Mouse (Mus musculus) heart, embryonic 12.5 days (tissue): ENCODE results near the gene Tmem37. TPM values are rescaled to one million over a fixed set of nuclear protein-coding genes. Genes with fewer than 3 reads are reported as not detected.

ENCODE experiments used
- ATAC-seq: fragments of 200-750 bp; cut with Nextera tagmentation; 2 replicates; pipeline ENCODE4 v1.8.0; 2017; ENCODE audit warnings: moderate TSS enrichment, moderate library complexity; ENCODE audit not compliant: insufficient number of reproducible peaks, low FRiP score
- H3K27ac ChIP-seq: fragments of 300-500 bp; sonication (generic); 2 replicates; pipeline ENCODE4 v1.5.1; 2016; ENCODE audit warnings: mild to moderate bottlenecking, moderate library complexity; ENCODE audit not compliant: poor library complexity, severe bottlenecking
- H3K27me3 ChIP-seq: fragments of 300-500 bp; sonication (generic); replicated peaks from 2 replicates; pipeline ENCODE4 v1.6.1; 2016; ENCODE audit warnings: mild to moderate bottlenecking, moderate library complexity
- H3K36me3 ChIP-seq: fragments of 300-500 bp; sonication (generic); 2 replicates; pipeline ENCODE4 v1.6.1; 2016; ENCODE audit warnings: mild to moderate bottlenecking, moderate library complexity
- H3K4me1 ChIP-seq: fragments of 300-500 bp; sonication (generic); replicated peaks from 2 replicates; pipeline ENCODE4 v1.6.1; 2016; ENCODE audit warnings: mild to moderate bottlenecking
- H3K4me2 ChIP-seq: fragments of 300-500 bp; sonication (generic); 2 replicates; pipeline ENCODE4 v1.6.1; 2016; ENCODE audit warnings: mild to moderate bottlenecking, moderate library complexity
- H3K4me3 ChIP-seq: fragments of 300-500 bp; sonication (generic); 2 replicates; pipeline ENCODE4 v1.5.1; 2016; ENCODE audit warnings: mild to moderate bottlenecking
- H3K9ac ChIP-seq: fragments of 300-500 bp; sonication (generic); 2 replicates; pipeline ENCODE4 v1.6.1; 2016; ENCODE audit warnings: mild to moderate bottlenecking, moderate library complexity
- H3K9me3 ChIP-seq: fragments of 300-500 bp; sonication (generic); replicated peaks from 2 replicates; pipeline ENCODE4 v1.6.1; 2016; ENCODE audit warnings: mild to moderate bottlenecking, moderate library complexity
- WGBS: fragments of 180-500 bp; shearing (Covaris S2); methylation state at CpG from one replicate; pipeline ENCODE4 v1.1.7; 2016; 5-methylcytosine and 5-hydroxymethylcytosine counted together
- polyA plus RNA-seq: library from polyadenylated mRNA; unstranded; fragments of >200 nt; fragmentation: Nextera tagmentation; extraction: Ambion mirVana; gene quantifications from 2 replicates; pipeline ENCODE4 v1.2.1, GENCODE M21; 2016

Gene Tmem37
- polyA plus RNA-seq, 1 experiment from 2014 or later = 14.3 TPM

DNA sequence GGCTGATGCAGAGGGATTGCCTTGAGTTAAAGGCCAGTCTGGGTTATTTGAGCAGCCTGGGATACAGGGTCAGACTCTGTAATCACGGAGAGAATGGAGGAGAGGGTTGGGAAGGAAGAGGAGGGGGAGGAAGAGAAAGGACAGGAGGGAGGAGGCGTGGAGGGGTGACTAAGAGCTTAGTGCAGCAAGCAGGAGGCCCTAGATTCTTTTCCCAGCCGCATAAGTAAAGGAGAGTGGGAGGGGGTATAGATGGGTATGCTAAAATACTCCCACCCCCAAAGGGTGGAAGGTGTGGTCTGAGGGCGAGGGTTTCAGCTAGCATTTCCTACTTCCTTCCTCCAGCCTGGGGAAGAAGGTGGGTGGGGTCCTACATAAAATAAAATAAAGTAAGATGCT lies 431 bp upstream of the Tmem37 start:
- Histone ChIP-seq H3K9ac (peak overlapping the region; percentile 62; the same call in 1 of the 2 replicates), H3K9me3 (no peaks in the 10 kb centered on the region), H3K27ac (peak overlapping the region; percentile 45; the same call in 1 of the 2 replicates), H3K4me1 (peaks cover 19% of the 10 kb centered on the region), H3K36me3 (no peaks in the 10 kb centered on the region), H3K4me2 (peak overlapping the region; percentile 89), H3K4me3 (peak overlapping the region; percentile 46), H3K27me3 (no peaks in the 10 kb centered on the region; the same call in 1 of the 2 replicates)
- peak; percentile 35; the same call in 1 of the 2 replicates for ATAC-seq
- 34% methylated on average over 4 of the region's 4 CpGs for WGBS

DNA sequence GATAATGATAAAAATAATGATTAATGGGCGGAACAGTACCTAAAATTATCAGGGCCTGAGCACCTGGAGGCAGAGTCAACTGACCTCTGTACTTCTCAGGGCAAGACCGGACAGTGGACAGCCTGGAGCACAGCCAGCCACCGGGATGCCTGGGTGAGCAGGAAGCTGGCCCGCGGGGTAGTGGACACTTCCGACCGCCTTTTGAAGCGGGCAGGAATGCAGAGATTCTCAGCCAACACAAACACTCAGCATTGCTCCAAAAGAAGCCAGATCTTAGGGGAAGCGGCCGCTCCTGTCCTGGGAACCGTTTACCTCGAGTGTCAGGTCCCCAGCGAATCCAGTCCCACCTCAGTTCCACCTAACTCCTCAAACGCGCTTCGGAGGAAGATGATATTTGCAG lies 974 bp downstream of the Tmem37 start:
- WGBS = 5% methylated on average over 16 of the region's 16 CpGs
- H3K9ac ChIP-seq = peak overlapping the region; percentile 62
- peaks cover 23% of the 10 kb centered on the region for H3K4me1 ChIP-seq
- no peak overlapping the region for H3K27ac ChIP-seq
- H3K9me3 ChIP-seq = no peaks in the 10 kb centered on the region
- peak overlapping the region; percentile 89 for H3K4me2 ChIP-seq
- no peaks in the 10 kb centered on the region; the same call in 1 of the 2 replicates for H3K27me3 ChIP-seq
- H3K4me3 ChIP-seq = peak overlapping the region; percentile 46
- H3K36me3 ChIP-seq = peaks cover 2% of the 10 kb centered on the region; the same call in 1 of the 2 replicates
- ATAC-seq = no peak

DNA sequence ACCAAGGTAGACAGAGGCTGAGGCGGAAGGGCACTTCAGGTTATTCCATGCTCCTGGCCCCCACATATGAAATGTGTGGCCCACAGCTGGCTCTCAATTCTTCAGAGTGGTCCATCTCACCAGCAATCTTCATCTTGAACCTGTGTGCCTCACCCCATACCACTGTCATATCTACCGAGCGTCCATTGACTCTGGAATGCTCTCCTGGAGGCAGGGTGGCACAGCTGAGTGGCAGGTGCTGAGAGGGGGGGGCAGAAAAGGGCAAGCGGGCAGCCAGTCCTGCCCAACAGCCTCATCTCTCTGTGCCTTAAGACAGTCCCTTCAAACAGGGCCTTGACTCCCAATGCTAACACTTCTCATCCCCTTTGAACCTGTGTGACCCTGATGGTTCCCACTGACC lies 2.7 kb downstream of the Tmem37 start:
- peaks cover 23% of the 10 kb centered on the region for H3K4me1 ChIP-seq
- H3K4me2 ChIP-seq = no peak overlapping the region
- no peak for ATAC-seq
- 82% methylated on average over 4 of the region's 4 CpGs for WGBS
- peaks cover 9% of the 10 kb centered on the region; the same call in 1 of the 2 replicates for H3K36me3 ChIP-seq
- no peaks in the 10 kb centered on the region; the same call in 1 of the 2 replicates for H3K27me3 ChIP-seq
- H3K4me3 ChIP-seq = no peak overlapping the region
- no peaks in the 10 kb centered on the region for H3K9me3 ChIP-seq
- H3K9ac ChIP-seq = no peak overlapping the region
- no peak overlapping the region for H3K27ac ChIP-seq

DNA sequence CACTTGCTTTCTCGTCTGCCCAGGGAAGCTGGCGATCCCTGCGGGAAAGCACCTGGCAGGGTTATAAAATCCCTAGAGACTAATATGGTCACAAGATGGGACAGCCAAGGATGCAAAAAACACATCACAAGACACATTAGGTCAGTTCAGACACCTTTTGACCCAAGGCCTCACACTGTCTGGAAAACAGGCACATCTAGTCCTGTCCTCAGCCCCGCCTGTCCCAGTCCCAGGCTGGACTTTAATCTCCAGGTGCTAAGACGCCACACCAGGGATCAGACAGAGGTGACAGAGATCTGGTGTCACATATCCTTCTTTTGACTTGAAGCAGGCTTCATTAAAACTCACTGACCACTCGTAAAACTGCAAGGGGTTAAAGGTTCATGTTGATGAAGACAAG lies 3.7 kb downstream of the Tmem37 start:
- peaks cover 9% of the 10 kb centered on the region; the same call in 1 of the 2 replicates for H3K36me3 ChIP-seq
- H3K4me1 ChIP-seq = peaks cover 23% of the 10 kb centered on the region
- H3K27ac ChIP-seq = no peak overlapping the region
- no peaks in the 10 kb centered on the region for H3K9me3 ChIP-seq
- 61% methylated on average over 6 of the region's 6 CpGs for WGBS
- no peak overlapping the region for H3K4me2 ChIP-seq
- H3K9ac ChIP-seq = no peak overlapping the region; the same call in 1 of the 2 replicates
- H3K4me3 ChIP-seq = no peak overlapping the region
- H3K27me3 ChIP-seq = no peaks in the 10 kb centered on the region; the same call in 1 of the 2 replicates
- ATAC-seq = no peak

DNA sequence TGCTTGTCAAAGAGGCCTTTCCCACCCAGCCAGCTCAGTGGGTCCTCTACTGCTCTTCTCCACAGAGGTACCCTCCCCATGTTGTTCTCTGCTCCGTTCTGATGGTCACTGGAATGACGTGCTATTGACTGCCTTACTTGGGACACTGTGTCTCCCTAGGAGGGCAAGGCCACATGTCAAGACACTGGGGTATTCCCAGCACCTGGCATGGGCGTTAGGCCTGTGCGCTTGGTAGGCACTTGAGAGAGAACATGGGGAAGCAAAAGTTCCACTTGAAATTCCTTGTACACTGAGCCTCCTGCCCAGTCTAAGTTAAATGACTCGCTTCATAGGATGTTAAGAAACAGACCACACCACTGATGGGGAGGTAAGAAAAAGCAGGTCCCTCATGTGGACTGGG lies 4.8 kb downstream of the Tmem37 start:
- Histone ChIP-seq H3K4me3 (no peak overlapping the region), H3K9ac (no peak overlapping the region), H3K4me1 (peaks cover 15% of the 10 kb centered on the region), H3K27ac (no peak overlapping the region), H3K27me3 (no peaks in the 10 kb centered on the region; the same call in 1 of the 2 replicates), H3K4me2 (no peak overlapping the region), H3K36me3 (peaks cover 9% of the 10 kb centered on the region; the same call in 1 of the 2 replicates), H3K9me3 (no peaks in the 10 kb centered on the region)
- ATAC-seq = no peak
- 61% methylated on average over 5 of the region's 5 CpGs for WGBS

DNA sequence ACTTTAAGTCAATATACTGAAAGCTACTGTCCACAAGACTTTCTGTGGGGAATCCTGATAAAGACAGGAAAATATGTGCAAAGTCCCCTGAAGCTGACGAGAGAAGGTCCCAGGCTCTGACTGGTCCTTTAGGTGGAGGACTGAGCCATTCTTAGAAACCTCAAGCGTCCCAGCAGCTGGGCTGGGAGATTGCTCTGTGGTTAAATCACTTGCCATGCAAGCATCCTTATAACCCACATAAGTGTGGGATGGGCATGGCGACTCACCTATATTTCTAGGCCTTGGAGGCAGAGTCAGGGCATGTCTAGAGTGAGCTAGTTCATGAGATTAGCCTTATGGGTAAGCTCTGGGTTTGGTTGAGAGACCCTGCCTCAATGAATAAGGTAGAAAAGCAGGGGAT lies 7.2 kb downstream of the Tmem37 start:
- H3K27ac ChIP-seq = no peak overlapping the region
- no peaks in the 10 kb centered on the region for H3K9me3 ChIP-seq
- peaks cover 4% of the 10 kb centered on the region; the same call in 1 of the 2 replicates for H3K4me1 ChIP-seq
- ATAC-seq = no peak
- no peaks in the 10 kb centered on the region for H3K27me3 ChIP-seq
- WGBS = 70% methylated on average over 3 of the region's 3 CpGs
- no peak overlapping the region for H3K4me3 ChIP-seq
- no peak overlapping the region for H3K9ac ChIP-seq
- H3K4me2 ChIP-seq = no peak overlapping the region
- H3K36me3 ChIP-seq = peaks cover 9% of the 10 kb centered on the region; the same call in 1 of the 2 replicates

DNA sequence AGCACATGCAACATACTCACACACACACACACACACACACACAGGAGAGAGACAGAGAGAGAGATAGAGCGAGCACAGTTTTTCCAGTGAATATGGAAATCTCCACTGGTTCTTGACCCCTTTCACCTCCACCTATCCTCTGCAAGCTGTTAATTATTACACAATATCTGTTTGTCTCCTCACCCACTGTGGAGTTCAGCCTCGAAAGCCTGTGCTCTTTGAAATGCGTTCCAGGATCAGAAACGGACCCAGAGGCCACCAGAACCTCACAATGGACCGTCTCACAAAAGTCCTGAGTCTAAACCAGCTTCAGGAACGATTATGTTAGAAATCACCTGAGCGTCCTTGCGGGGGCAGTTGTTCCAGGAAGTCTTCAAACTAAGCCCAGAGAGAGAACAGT lies 7.7 kb downstream of the Tmem37 start:
- Histone ChIP-seq H3K4me1 (peaks cover 4% of the 10 kb centered on the region; the same call in 1 of the 2 replicates), H3K36me3 (peaks cover 9% of the 10 kb centered on the region; the same call in 1 of the 2 replicates), H3K9me3 (no peaks in the 10 kb centered on the region), H3K9ac (no peak overlapping the region), H3K27ac (no peak overlapping the region), H3K4me3 (no peak overlapping the region), H3K4me2 (no peak overlapping the region), H3K27me3 (no peaks in the 10 kb centered on the region)
- 82% methylated on average over 8 of the region's 8 CpGs for WGBS
- no peak for ATAC-seq

DNA sequence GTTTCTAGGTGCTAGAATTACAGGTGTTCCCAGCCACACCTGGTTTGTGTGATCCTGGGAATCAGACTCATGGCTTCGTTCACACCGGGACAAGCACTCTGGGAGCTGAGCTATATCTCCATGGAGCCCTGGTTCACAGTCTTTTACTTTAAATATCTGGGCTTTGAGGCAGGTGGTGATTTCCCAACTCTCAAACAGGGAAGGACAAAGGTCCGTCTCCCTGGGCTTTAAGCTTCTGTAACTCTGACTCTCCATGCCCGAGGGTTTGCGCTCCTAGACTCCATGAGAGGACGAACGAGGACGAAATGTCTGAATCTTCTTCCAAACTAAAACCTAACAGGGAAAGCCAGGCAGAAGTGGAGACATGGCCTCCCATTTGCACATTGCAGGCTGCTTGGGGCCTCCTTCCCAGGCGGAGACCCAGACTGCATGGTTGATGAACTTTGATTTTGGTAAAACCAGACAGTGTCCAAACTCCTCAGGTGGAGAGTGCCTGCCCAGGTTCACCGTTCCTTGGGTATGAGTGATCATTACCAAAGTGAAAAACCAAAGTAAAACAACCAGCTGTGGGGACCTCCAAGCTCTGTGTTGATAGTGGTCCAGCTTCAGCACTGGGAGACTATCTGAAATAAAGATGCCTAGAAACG lies 9.7 kb downstream of the Tmem37 start:
- H3K4me1 ChIP-seq = peaks cover 4% of the 10 kb centered on the region; the same call in 1 of the 2 replicates
- H3K9me3 ChIP-seq = no peaks in the 10 kb centered on the region
- no peak overlapping the region for H3K4me2 ChIP-seq
- whole genome bisulfite sequencing = 86% methylated on average over 11 of the region's 11 CpGs
- H3K27me3 ChIP-seq = no peaks in the 10 kb centered on the region
- H3K27ac ChIP-seq = no peak overlapping the region
- no peak for ATAC-seq
- peaks cover 9% of the 10 kb centered on the region; the same call in 1 of the 2 replicates for H3K36me3 ChIP-seq
- H3K9ac ChIP-seq = no peak overlapping the region
- H3K4me3 ChIP-seq = no peak overlapping the region

DNA sequence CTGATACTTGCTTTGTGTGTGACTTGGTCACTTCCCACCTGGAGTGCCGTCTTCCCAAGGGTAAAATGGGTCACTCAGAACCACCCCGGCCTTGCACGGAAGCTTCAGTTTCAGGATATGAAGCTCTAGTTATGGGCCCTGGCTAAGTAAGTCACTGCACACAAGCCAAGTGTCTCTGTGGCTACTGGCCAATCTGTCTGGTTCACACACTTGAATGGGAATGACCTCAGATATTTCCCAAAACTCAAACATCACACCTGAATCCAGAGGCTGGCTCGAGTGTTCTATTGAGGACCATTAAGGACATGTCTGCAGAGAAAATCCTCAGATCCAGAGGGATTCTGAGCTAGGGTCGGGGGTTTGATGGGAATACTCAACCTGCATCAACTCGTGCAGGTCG lies 11.6 kb downstream of the Tmem37 start:
- ATAC-seq = no peak
- no peak overlapping the region for H3K9ac ChIP-seq
- H3K4me2 ChIP-seq = no peak overlapping the region
- H3K27me3 ChIP-seq = no peaks in the 10 kb centered on the region
- peaks cover under 1% of the 10 kb centered on the region; the same call in 1 of the 2 replicates for H3K36me3 ChIP-seq
- peaks cover 7% of the 10 kb centered on the region for H3K4me1 ChIP-seq
- 85% methylated on average over 7 of the region's 7 CpGs for WGBS
- no peak overlapping the region for H3K27ac ChIP-seq
- no peak overlapping the region for H3K4me3 ChIP-seq
- no peaks in the 10 kb centered on the region for H3K9me3 ChIP-seq

DNA sequence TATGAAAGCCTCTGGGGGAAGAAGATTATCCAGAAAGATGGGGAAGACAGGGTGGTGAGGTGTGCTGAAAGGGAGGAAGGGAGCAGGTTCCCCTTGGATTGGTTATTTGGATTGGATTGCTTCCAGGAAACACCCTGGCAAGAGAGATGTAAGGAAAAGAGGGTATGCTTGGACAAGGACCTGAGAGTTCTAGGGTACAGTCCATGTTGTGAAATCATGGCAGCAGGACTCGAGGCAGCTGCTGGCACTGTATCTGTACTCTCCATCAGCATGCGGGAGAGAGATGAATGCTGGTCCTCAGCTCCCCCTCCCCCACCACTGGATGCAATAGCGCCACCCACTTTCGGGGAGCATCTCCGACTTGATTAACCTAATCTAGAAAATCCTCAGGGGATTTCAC lies 13.2 kb downstream of the Tmem37 start:
- Histone ChIP-seq H3K4me3 (no peak overlapping the region), H3K4me1 (peaks cover 7% of the 10 kb centered on the region), H3K9me3 (no peaks in the 10 kb centered on the region), H3K27me3 (no peaks in the 10 kb centered on the region), H3K4me2 (no peak overlapping the region), H3K9ac (no peak overlapping the region), H3K36me3 (no peaks in the 10 kb centered on the region), H3K27ac (no peak overlapping the region)
- 57% methylated on average over 5 of the region's 5 CpGs for WGBS
- no peak for ATAC-seq

DNA sequence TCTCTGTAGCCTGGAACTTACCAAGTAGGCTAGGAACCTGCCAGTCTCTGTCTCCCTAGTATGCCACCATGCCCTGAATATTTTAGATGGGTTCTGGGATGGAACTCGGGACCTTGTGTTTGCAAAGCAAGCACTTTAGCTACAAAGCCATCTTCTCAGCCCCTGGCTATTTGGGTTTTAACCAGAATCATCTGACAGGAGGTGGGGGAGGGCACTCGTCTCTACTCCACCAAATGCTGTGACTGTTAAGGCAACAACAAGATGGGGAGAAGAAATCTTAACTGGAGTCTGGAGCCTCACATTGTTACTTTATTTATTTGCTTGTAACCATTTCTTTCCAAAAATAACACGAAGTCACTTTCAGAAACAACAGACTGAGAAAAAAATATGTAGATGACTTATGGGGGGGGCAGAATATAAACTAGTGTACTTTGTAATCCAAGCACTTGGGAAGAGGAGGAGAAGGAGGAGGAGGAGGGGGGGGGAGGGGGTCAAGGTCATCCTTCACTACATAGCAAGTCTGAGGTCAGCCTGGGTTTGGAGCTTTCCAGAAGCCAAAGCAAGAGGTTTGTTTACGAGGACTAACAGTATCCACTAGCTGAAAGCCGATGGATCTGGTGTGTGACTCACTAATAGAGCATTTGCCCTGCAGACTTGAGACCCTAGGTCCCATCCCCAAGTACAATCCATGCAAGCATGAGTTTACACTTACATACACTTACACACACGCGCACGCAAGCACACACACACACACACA lies 16.0 kb downstream of the Tmem37 start:
- 74% methylated on average over 8 of the region's 8 CpGs for WGBS
- no peaks in the 10 kb centered on the region for H3K36me3 ChIP-seq
- no peak overlapping the region for H3K4me2 ChIP-seq
- H3K27ac ChIP-seq = no peak overlapping the region
- no peaks in the 10 kb centered on the region for H3K27me3 ChIP-seq
- peaks cover 7% of the 10 kb centered on the region for H3K4me1 ChIP-seq
- H3K4me3 ChIP-seq = no peak overlapping the region
- H3K9ac ChIP-seq = no peak overlapping the region
- ATAC-seq = no peak
- H3K9me3 ChIP-seq = peaks cover 4% of the 10 kb centered on the region; the same call in 1 of the 2 replicates
